Mouse (Mus musculus): ENCODE data around the gene Gm11172.
A peak's percentile ranks its signal among the peaks of the same experiment; 100 is the strongest.

Gm11172 gene

DNA sequence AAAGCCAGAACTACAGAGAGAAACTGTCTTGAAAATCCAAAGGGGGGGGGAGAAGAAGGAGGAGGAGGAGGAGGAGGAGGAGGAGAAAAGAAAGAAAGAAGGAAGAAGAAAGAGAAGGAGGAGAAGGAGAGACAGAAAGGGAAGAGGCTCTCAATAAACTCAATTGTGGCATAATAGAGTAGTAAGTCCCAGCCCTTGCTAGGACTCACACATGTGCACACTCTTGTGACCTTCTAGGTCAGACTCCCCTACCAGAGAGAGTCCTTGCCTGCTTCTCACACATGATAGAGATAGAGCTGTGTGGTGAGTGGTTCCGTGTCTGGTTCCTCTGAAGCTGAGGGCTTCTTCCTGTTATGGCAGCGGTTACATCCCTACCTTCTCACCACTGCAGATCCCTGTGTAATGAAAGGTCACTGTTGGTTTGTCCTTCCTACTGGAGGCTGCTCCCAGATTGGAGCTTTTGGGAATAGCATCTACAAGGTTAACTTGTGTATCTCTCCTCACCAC lies at the start of gene Gm11172:
TSS of gene Gm11172 (plus strand) at position 51 of the 507 bp plus-strand sequence.
- no peak for DNase-seq

GRCm38 (mm10) chr16:10763540-10764264 lies 49.0 kb upstream of the Gm11172 start:
- DNase-seq = no peak

DNA sequence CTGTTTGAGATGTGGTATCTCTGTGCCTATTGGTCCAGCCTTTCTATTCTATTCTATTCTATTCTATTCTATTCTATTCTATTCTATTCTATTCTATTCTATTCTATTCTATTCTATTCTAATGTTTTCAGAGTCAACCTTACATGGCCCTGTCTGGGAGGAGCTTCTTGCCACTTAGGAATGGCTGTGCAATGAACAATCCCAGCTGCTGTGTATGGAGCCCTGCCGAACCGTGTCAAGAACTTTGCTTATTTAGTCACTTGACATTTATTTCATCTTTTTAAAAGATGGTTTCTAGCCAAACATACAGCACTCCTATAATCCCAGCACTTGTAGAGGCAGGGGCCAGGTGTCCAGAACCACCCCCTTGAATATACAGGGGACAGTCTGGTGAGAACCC lies 48.4 kb upstream of the Gm11172 start:
- DNase-seq = no peak

- DNase-seq = peak in 1 of 2 experiments; percentile 67
These were observed 45.6 kb upstream of the Gm11172 start for GRCm38 (mm10) chr16:10767158-10767557.

DNA sequence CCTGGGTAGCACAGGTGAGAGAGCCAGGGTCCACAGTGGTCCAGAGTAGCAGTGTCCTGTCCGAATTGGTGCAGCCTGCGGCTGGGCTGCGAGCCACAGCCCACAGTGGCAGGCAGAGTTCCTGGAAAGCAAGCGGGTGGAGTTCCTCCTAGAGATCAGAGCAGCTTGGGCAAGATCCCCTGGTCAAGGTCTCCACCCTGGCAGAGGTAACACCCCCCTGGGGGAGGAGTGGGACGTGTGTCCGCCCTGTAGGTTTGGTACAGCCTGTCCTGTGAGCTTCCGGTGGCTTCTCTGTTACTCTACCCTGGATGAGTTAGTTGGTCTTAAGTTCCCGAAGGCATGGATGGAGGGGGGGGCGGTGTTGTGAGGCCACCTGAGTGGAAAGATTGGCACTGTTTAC lies 43.9 kb upstream of the Gm11172 start:
- peak in 1 of 2 experiments; percentile 57 for DNase-seq

DNA sequence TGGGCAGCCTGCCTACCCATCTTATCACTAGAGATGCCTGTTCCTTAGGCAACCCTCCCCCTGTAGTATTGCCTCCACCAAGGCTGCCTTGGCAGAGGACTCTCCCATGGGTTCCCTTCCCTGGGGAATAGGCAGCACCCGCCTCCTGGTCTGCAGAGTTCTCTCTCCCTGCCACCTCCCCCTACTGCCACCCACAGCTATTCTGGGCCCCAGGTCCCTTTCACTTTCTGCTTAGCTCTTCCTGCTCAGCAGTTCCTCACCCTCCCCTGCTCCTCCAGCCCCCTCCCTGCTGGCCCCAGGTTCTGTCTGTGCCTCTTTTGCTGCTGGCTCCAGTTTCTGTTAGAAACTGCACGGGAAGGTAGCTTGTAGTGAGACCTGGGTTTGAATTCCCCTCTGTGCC lies 43.1 kb upstream of the Gm11172 start:
- peak; percentile 64 to 73 for DNase-seq

- DNase-seq = no peak
These were observed 42.0 kb upstream of the Gm11172 start for GRCm38 (mm10) chr16:10770531-10771325.

GRCm38 (mm10) chr16:10771769-10772510 lies 40.8 kb upstream of the Gm11172 start:
- DNase-seq = peak; percentile 71 to 84

DNA sequence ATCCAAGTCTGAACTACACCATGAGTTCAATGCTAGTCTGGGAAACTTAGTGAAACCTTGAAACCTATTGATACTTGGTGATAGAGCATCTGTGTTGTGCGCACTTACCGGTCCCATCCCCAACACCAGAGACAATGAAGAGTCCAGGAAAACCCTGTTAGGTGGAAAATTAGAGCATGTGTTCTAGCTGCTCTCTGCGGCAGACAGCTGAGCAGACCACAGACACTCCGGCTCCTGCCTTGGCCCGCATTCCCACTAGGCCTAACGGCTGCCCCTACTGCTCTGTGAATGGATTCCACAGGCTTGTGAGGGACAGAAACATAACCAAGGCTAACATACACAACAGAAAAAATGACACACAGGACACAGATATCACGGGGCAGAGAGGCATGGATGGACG lies 39.2 kb upstream of the Gm11172 start:
- DNase-seq = no peak

- no peak for DNase-seq
These were observed 38.0 kb upstream of the Gm11172 start for GRCm38 (mm10) chr16:10774726-10775125.

DNA sequence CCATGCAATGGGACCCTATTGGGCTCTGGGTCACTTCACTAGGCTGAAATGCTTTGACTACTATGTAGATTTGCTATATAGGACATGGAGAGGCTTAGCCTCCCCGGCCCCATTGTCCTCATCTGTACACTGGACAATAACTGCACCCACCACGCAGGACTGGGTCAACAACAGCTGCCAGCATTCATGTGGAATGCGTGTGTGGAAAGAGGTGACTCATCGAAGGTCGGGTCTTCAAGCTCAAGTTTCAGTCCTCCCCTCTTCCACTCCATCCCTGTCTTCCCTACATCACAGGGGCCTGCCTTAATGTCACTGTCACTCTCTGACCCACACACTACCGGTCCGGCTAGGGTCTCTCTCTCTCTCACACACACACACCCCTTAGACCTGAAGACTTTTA lies 36.4 kb upstream of the Gm11172 start:
- DNase-seq = no peak

- no peak for DNase-seq
These were observed 35.0 kb upstream of the Gm11172 start for GRCm38 (mm10) chr16:10777579-10778160.

GRCm38 (mm10) chr16:10780631-10781120 lies 32.0 kb upstream of the Gm11172 start:
- no peak for DNase-seq

- DNase-seq = peak in 1 of 2 experiments; percentile 69
These were observed 30.8 kb upstream of the Gm11172 start for GRCm38 (mm10) chr16:10781862-10782371.

DNA sequence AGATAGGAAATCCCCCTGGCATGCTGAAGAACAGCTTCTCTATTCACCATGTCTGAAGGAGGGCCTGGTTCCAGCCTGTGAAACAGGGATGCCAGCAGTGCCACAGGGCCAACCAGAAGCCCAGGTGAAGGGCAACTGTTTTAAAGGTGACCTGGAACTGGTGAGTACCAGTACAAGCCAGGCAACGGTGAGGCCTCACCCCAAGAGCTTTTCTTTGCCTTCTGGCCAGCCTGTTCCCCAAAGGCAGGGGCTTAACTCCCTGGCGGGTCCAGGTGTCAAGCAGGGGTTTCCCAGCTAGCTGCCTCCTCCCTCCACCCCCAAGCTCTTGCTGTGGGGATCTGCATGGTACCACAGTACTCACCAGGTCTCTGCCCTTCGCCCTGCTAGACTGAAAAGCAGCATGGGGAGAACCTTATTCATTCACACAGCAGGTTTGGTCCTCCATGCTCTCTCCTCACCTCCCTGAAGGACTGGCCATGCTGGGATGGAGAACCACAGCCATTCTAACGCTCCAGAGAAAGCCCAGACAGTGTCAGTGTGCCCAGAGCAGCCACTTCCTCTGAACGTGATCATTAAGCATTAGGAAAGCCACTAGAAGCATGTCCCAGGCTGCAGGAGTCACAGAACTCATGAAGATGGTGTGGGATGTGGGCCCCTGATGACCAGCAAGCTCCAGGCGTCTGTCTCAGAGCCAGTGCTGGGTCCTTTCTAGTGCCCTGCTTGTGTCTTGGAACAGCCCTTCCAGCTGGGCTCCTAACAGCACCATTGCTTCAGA lies 30.2 kb upstream of the Gm11172 start:
- no peak for DNase-seq

- peak in 1 of 2 experiments; percentile 39 for DNase-seq
These were observed 29.6 kb upstream of the Gm11172 start for GRCm38 (mm10) chr16:10783152-10783434.

GRCm38 (mm10) chr16:10783451-10783850 lies 29.3 kb upstream of the Gm11172 start:
- DNase-seq = no peak

GRCm38 (mm10) chr16:10783883-10784792 lies 28.6 kb upstream of the Gm11172 start:
- peak in 1 of 2 experiments; percentile 56 for DNase-seq

GRCm38 (mm10) chr16:10784793-10785370 lies 27.8 kb upstream of the Gm11172 start:
- peak; percentile 93 to 94 for DNase-seq

Measured in thymus, adult 18-20 months (tissue).